Mouse (Mus musculus): ENCODE data around the gene Ripk4.

GRCm38 (mm10) chr16:97761782-97762181, 1.8 kb downstream of the Ripk4 start:
- TF ChIP-seq ZC3H11A (IDR thresholded peaks at IDR 0.05; ENCODE audit: borderline replicate concordance, low read depth, low read length) (no peak), HCFC1 (IDR thresholded peaks at IDR 0.05; ENCODE audit: borderline replicate concordance, insufficient read depth, low read length) (no peak)

All from ES-E14 (cell line).